Mouse (Mus musculus): Measurements from ENCODE around the gene Plagl1. TPM values are rescaled to one million over a fixed set of nuclear protein-coding genes. Genes with fewer than 3 reads are reported as not detected.

Plagl1 gene
- polyA plus RNA-seq, 1 experiment = 3.6 TPM

- WGBS = 68% methylated on average over 6 of the region's 6 CpGs
- Histone ChIP-seq H3K4me3 (ENCODE audit: low read depth, low read length) (no peak overlapping the region), H3K27me3 (ENCODE audit: control insufficient read depth, insufficient read depth, low read length) (peaks cover 2% of the 10 kb centered on the region; the same call in 1 of the 2 replicates), H3K27ac (ENCODE audit: insufficient read depth, low read depth, low read length) (no peak overlapping the region), H3K36me3 (ENCODE audit: control insufficient read depth, insufficient read depth, low read length) (no peaks in the 10 kb centered on the region), H3K4me1 (ENCODE audit: control insufficient read depth, insufficient read depth, insufficient read length, low read length) (no peaks in the 10 kb centered on the region)
- TF ChIP-seq POLR2A (IDR thresholded peaks at IDR 0.05; ENCODE audit: low read depth, low read length) (no peak), CTCF (IDR thresholded peaks at IDR 0.05; ENCODE audit: extremely low read depth, insufficient read length, insufficient replicate concordance, low read depth, low read length) (no peak)
Measured at GRCm38 (mm10) chr10:13056863-13057381, 3.4 kb upstream of the Plagl1 start.

GRCm38 (mm10) chr10:13060821-13061671, 742 bp downstream of the Plagl1 start:
- H3K36me3 ChIP-seq (ENCODE audit: control insufficient read depth, insufficient read depth, low read length) = no peaks in the 10 kb centered on the region
- 22% methylated on average over 46 of the region's 46 CpGs for WGBS
- H3K4me3 ChIP-seq (ENCODE audit: low read depth, low read length) = no peak overlapping the region
- TF ChIP-seq CTCF (IDR thresholded peaks at IDR 0.05; ENCODE audit: extremely low read depth, insufficient read length, insufficient replicate concordance, low read depth, low read length) = no peak
- TF ChIP-seq POLR2A (IDR thresholded peaks at IDR 0.05; ENCODE audit: low read depth, low read length) = no peak
- H3K27me3 ChIP-seq (ENCODE audit: control insufficient read depth, insufficient read depth, low read length) = peaks cover 2% of the 10 kb centered on the region; the same call in 1 of the 2 replicates
- no peak overlapping the region for H3K27ac ChIP-seq (ENCODE audit: insufficient read depth, low read depth, low read length)
- no peaks in the 10 kb centered on the region for H3K4me1 ChIP-seq (ENCODE audit: control insufficient read depth, insufficient read depth, insufficient read length, low read length)

GRCm38 (mm10) chr10:13062373-13062772, 2.1 kb downstream of the Plagl1 start:
- H3K27me3 ChIP-seq (ENCODE audit: control insufficient read depth, insufficient read depth, low read length) = peaks cover 2% of the 10 kb centered on the region; the same call in 1 of the 2 replicates
- H3K36me3 ChIP-seq (ENCODE audit: control insufficient read depth, insufficient read depth, low read length) = no peaks in the 10 kb centered on the region
- no peak overlapping the region for H3K27ac ChIP-seq (ENCODE audit: insufficient read depth, low read depth, low read length)
- TF ChIP-seq POLR2A (IDR thresholded peaks at IDR 0.05; ENCODE audit: low read depth, low read length) = no peak
- no peak for TF ChIP-seq CTCF (IDR thresholded peaks at IDR 0.05; ENCODE audit: extremely low read depth, insufficient read length, insufficient replicate concordance, low read depth, low read length)
- H3K4me1 ChIP-seq (ENCODE audit: control insufficient read depth, insufficient read depth, insufficient read length, low read length) = no peaks in the 10 kb centered on the region
- 68% methylated on average over 8 of the region's 8 CpGs for WGBS
- no peak overlapping the region for H3K4me3 ChIP-seq (ENCODE audit: low read depth, low read length)

- 49% methylated on average over 7 of the region's 7 CpGs for WGBS
- Histone ChIP-seq H3K27ac (ENCODE audit: insufficient read depth, low read depth, low read length) (no peak overlapping the region), H3K36me3 (ENCODE audit: control insufficient read depth, insufficient read depth, low read length) (no peaks in the 10 kb centered on the region), H3K4me3 (ENCODE audit: low read depth, low read length) (no peak overlapping the region), H3K27me3 (ENCODE audit: control insufficient read depth, insufficient read depth, low read length) (peaks cover 2% of the 10 kb centered on the region; the same call in 1 of the 2 replicates), H3K4me1 (ENCODE audit: control insufficient read depth, insufficient read depth, insufficient read length, low read length) (no peaks in the 10 kb centered on the region)
- no peak for TF ChIP-seq POLR2A (IDR thresholded peaks at IDR 0.05; ENCODE audit: low read depth, low read length)
- TF ChIP-seq CTCF (IDR thresholded peaks at IDR 0.05; ENCODE audit: extremely low read depth, insufficient read length, insufficient replicate concordance, low read depth, low read length) = no peak
Measured at GRCm38 (mm10) chr10:13063457-13063856, 3.2 kb downstream of the Plagl1 start.

- TF ChIP-seq CTCF (IDR thresholded peaks at IDR 0.05; ENCODE audit: extremely low read depth, insufficient read length, insufficient replicate concordance, low read depth, low read length) (no peak), POLR2A (IDR thresholded peaks at IDR 0.05; ENCODE audit: low read depth, low read length) (no peak)
- 45% methylated on average over 3 of the region's 3 CpGs for WGBS
- no peaks in the 10 kb centered on the region for H3K4me1 ChIP-seq (ENCODE audit: control insufficient read depth, insufficient read depth, insufficient read length, low read length)
Measured at GRCm38 (mm10) chr10:13065129-13065752, 4.9 kb downstream of the Plagl1 start.

GRCm38 (mm10) chr10:13071031-13071430, 10.7 kb downstream of the Plagl1 start:
- WGBS = 91% methylated on average over 2 of the region's 2 CpGs
- Histone ChIP-seq H3K4me3 (ENCODE audit: low read depth, low read length) (no peak overlapping the region), H3K36me3 (ENCODE audit: control insufficient read depth, insufficient read depth, low read length) (no peaks in the 10 kb centered on the region), H3K27ac (ENCODE audit: insufficient read depth, low read depth, low read length) (no peak overlapping the region), H3K27me3 (ENCODE audit: control insufficient read depth, insufficient read depth, low read length) (no peaks in the 10 kb centered on the region), H3K4me1 (ENCODE audit: control insufficient read depth, insufficient read depth, insufficient read length, low read length) (no peaks in the 10 kb centered on the region)
- TF ChIP-seq CTCF (IDR thresholded peaks at IDR 0.05; ENCODE audit: extremely low read depth, insufficient read length, insufficient replicate concordance, low read depth, low read length) = no peak
- TF ChIP-seq POLR2A (IDR thresholded peaks at IDR 0.05; ENCODE audit: low read depth, low read length) = no peak

More at GRCm38 (mm10) chr10:13065129-13065752, 4.9 kb downstream of the Plagl1 start:
- Histone ChIP-seq H3K4me3 (ENCODE audit: low read depth, low read length) (no peak overlapping the region), H3K27ac (ENCODE audit: insufficient read depth, low read depth, low read length) (no peak overlapping the region), H3K27me3 (ENCODE audit: control insufficient read depth, insufficient read depth, low read length) (peaks cover 2% of the 10 kb centered on the region; the same call in 1 of the 2 replicates), H3K36me3 (ENCODE audit: control insufficient read depth, insufficient read depth, low read length) (no peaks in the 10 kb centered on the region)
